Mouse (Mus musculus) stomach, embryonic 14.5 days (tissue): ENCODE results near the gene Dennd2a. TPM values are rescaled to one million over a fixed set of nuclear protein-coding genes. Genes with fewer than 3 reads are reported as not detected.

Experiments
- ATAC-seq: fragments of 200-750 bp; cut with Nextera tagmentation; 2 replicates; pipeline ENCODE4 v1.8.0; 2017; ENCODE audit warnings: low read depth, moderate TSS enrichment; ENCODE audit not compliant: insufficient number of reproducible peaks, insufficient read depth, low FRiP score
- H3K27ac ChIP-seq: fragments of 300-500 bp; sonication (generic); 2 replicates; pipeline ENCODE4 v1.5.1; 2014; ENCODE audit warnings: mild to moderate bottlenecking, low read length, moderate library complexity, mixed read lengths
- H3K27me3 ChIP-seq: fragments of 300-500 bp; sonication (generic); 2 replicates; pipeline ENCODE4 v1.6.1; 2014; ENCODE audit warnings: low read length, control low read depth, mixed read lengths; ENCODE audit not compliant: control insufficient read depth, insufficient read depth
- H3K36me3 ChIP-seq: fragments of 300-500 bp; sonication (generic); 2 replicates; pipeline ENCODE4 v1.6.1; 2014; ENCODE audit warnings: mild to moderate bottlenecking, control low read depth, low read length, moderate library complexity, mixed read lengths; ENCODE audit not compliant: control insufficient read depth, insufficient read depth
- H3K4me1 ChIP-seq: fragments of 300-500 bp; sonication (generic); 2 replicates; pipeline ENCODE4 v1.6.1; 2014; ENCODE audit warnings: low read length, control low read depth, mixed read lengths; ENCODE audit not compliant: control insufficient read depth, insufficient read depth
- H3K4me2 ChIP-seq: fragments of 300-500 bp; sonication (generic); replicated peaks from 2 replicates; pipeline ENCODE4 v1.6.1; 2014; ENCODE audit warnings: low read depth, low read length, control low read depth
- H3K4me3 ChIP-seq: fragments of 300-500 bp; sonication (generic); 2 replicates; pipeline ENCODE4 v1.5.1; 2014; ENCODE audit warnings: low read depth, low read length, control low read depth
- H3K9ac ChIP-seq: fragments of 300-500 bp; sonication (generic); replicated peaks from 2 replicates; pipeline ENCODE4 v1.6.1; 2014; ENCODE audit warnings: low read depth, mild to moderate bottlenecking, control low read depth, low read length, moderate library complexity, mixed read lengths
- H3K9me3 ChIP-seq: fragments of 300-500 bp; sonication (generic); 2 replicates; pipeline ENCODE4 v1.6.1; 2016; ENCODE audit warnings: low read depth, low read length, control low read depth; ENCODE audit not compliant: control insufficient read depth
- WGBS: fragments of 180-500 bp; shearing (Covaris S2); extraction: QIAGEN DNeasy Blood & Tissue Kit; methylation state at CpG from one replicate; pipeline ENCODE4 v1.1.7; 2014; 5-methylcytosine and 5-hydroxymethylcytosine counted together
- polyA plus RNA-seq: library from polyadenylated mRNA; unstranded; fragments of >200 nt; fragmentation: Nextera tagmentation; extraction: Ambion mirVana; gene quantifications from 2 replicates; pipeline ENCODE4 v1.2.1, GENCODE M21; 2014

Gene Dennd2a
- polyA plus RNA-seq, 1 experiment from 2014 or later, result 23.6 TPM

- no peaks in the 10 kb centered on the region for H3K27me3 ChIP-seq
- 56% methylated on average over 3 of the region's 3 CpGs for WGBS
- no peak overlapping the region for H3K27ac ChIP-seq
- H3K4me1 ChIP-seq, result peaks cover 8% of the 10 kb centered on the region
- no peaks in the 10 kb centered on the region for H3K36me3 ChIP-seq
- ATAC-seq, result no peak
- H3K9ac ChIP-seq, result no peak overlapping the region
- H3K4me2 ChIP-seq, result no peak overlapping the region
- no peaks in the 10 kb centered on the region for H3K9me3 ChIP-seq
- H3K4me3 ChIP-seq, result no peak overlapping the region
These were observed 12.8 kb upstream of the Dennd2a start for GRCm38 (mm10) chr6:39570426-39570825.

- no peak for ATAC-seq
- Histone ChIP-seq H3K36me3 (no peaks in the 10 kb centered on the region), H3K4me3 (no peak overlapping the region), H3K27ac (no peak overlapping the region), H3K4me2 (no peak overlapping the region), H3K4me1 (no peaks in the 10 kb centered on the region), H3K27me3 (no peaks in the 10 kb centered on the region), H3K9me3 (no peaks in the 10 kb centered on the region), H3K9ac (no peak overlapping the region)
- 19% methylated on average over 5 of the region's 5 CpGs for WGBS
These were observed 9.9 kb upstream of the Dennd2a start for GRCm38 (mm10) chr6:39567528-39567927.

- Histone ChIP-seq H3K4me2 (peak overlapping the region; percentile 26), H3K9me3 (no peaks in the 10 kb centered on the region), H3K27me3 (no peaks in the 10 kb centered on the region), H3K9ac (no peak overlapping the region), H3K27ac (no peak overlapping the region), H3K4me1 (peaks cover 12% of the 10 kb centered on the region), H3K36me3 (no peaks in the 10 kb centered on the region), H3K4me3 (no peak overlapping the region; the same call in 1 of the 2 replicates)
- 0 out of 2 replicates have a peak, but pooled peaks have one; percentile 47 for ATAC-seq
- 15% methylated on average over 23 of the region's 23 CpGs for WGBS
These were observed 4.7 kb upstream of the Dennd2a start for GRCm38 (mm10) chr6:39562166-39563015.

GRCm38 (mm10) chr6:39559276-39559939 is 1.7 kb upstream of the Dennd2a start:
- ATAC-seq, result no peak

GRCm38 (mm10) chr6:39556900-39557659 is 587 bp downstream of the Dennd2a start:
- H3K27me3 ChIP-seq, result no peaks in the 10 kb centered on the region
- H3K9me3 ChIP-seq, result no peaks in the 10 kb centered on the region
- H3K4me3 ChIP-seq, result peak overlapping the region; percentile 86
- peak overlapping the region; percentile 75 for H3K4me2 ChIP-seq
- peak overlapping the region; percentile 98 for H3K9ac ChIP-seq
- H3K4me1 ChIP-seq, result peaks cover 29% of the 10 kb centered on the region
- peak overlapping the region; percentile 94 for H3K27ac ChIP-seq
- ATAC-seq, result peak; percentile 64
- under 1% methylated on average over 48 of the region's 54 CpGs for WGBS
- H3K36me3 ChIP-seq, result no peaks in the 10 kb centered on the region

More at GRCm38 (mm10) chr6:39559276-39559939, 1.7 kb upstream of the Dennd2a start:
- Histone ChIP-seq H3K4me1 (peaks cover 31% of the 10 kb centered on the region), H3K9ac (no peak overlapping the region), H3K27ac (no peak overlapping the region), H3K4me3 (no peak overlapping the region), H3K36me3 (no peaks in the 10 kb centered on the region), H3K9me3 (no peaks in the 10 kb centered on the region), H3K27me3 (no peaks in the 10 kb centered on the region), H3K4me2 (no peak overlapping the region)
- WGBS, result 49% methylated on average over 6 of the region's 6 CpGs

- Histone ChIP-seq H3K27me3 (no peaks in the 10 kb centered on the region), H3K9ac (no peak overlapping the region), H3K27ac (no peak overlapping the region), H3K4me2 (peak overlapping the region; percentile 75), H3K4me1 (peaks cover 29% of the 10 kb centered on the region), H3K4me3 (peak overlapping the region; percentile 86; the same call in 1 of the 2 replicates), H3K9me3 (no peaks in the 10 kb centered on the region), H3K36me3 (no peaks in the 10 kb centered on the region)
- 80% methylated on average over 2 of the region's 2 CpGs for WGBS
- no peak for ATAC-seq
These were observed 2.1 kb downstream of the Dennd2a start for GRCm38 (mm10) chr6:39555648-39555945.

- Histone ChIP-seq H3K9me3 (no peaks in the 10 kb centered on the region), H3K27ac (no peak overlapping the region), H3K4me1 (peaks cover 29% of the 10 kb centered on the region), H3K27me3 (no peaks in the 10 kb centered on the region), H3K4me3 (peak overlapping the region; percentile 86; the same call in 1 of the 2 replicates), H3K9ac (no peak overlapping the region), H3K36me3 (no peaks in the 10 kb centered on the region), H3K4me2 (peak overlapping the region; percentile 75)
- no peak for ATAC-seq
- 48% methylated on average over 12 of the region's 12 CpGs for WGBS
These were observed 2.6 kb downstream of the Dennd2a start for GRCm38 (mm10) chr6:39554888-39555647.
